Mouse (Mus musculus): ENCODE results near the gene Mical2.

Mical2 gene

GRCm38 (mm10) chr7:112416058-112416526 is 190.4 kb downstream of the Mical2 start:
- DNase-seq = no peak

- no peak for DNase-seq
These were observed 191.3 kb downstream of the Mical2 start for GRCm38 (mm10) chr7:112416730-112417513.

- DNase-seq = no peak
These were observed 191.9 kb downstream of the Mical2 start for GRCm38 (mm10) chr7:112417598-112417997.

GRCm38 (mm10) chr7:112423438-112423837 is 197.8 kb downstream of the Mical2 start:
- no peak for DNase-seq

GRCm38 (mm10) chr7:112426811-112427210 is 201.2 kb downstream of the Mical2 start:
- DNase-seq = no peak

GRCm38 (mm10) chr7:112427357-112428157 is 201.9 kb downstream of the Mical2 start, which contains the start of gene Parva:
Gene Parva, plus strand, starts transcription at chr7:112427505.
- DNase-seq = peak; percentile 79

- peak; percentile 92 for DNase-seq
These were observed 202.5 kb downstream of the Mical2 start for GRCm38 (mm10) chr7:112428158-112428535.

- DNase-seq = no peak
These were observed 214.2 kb downstream of the Mical2 start for GRCm38 (mm10) chr7:112439846-112440245.

- peak; percentile 32 for DNase-seq
These were observed 218.7 kb downstream of the Mical2 start for GRCm38 (mm10) chr7:112444152-112444984.

GRCm38 (mm10) chr7:112444985-112445367 is 219.3 kb downstream of the Mical2 start:
- DNase-seq = no peak

GRCm38 (mm10) chr7:112446498-112446897 is 220.8 kb downstream of the Mical2 start:
- DNase-seq = no peak

GRCm38 (mm10) chr7:112449954-112450700 is 224.5 kb downstream of the Mical2 start:
- peak; percentile 84 for DNase-seq

GRCm38 (mm10) chr7:112452471-112452870 is 226.8 kb downstream of the Mical2 start:
- no peak for DNase-seq

GRCm38 (mm10) chr7:112453805-112454214 is 228.2 kb downstream of the Mical2 start:
- DNase-seq = no peak

- no peak for DNase-seq
These were observed 228.7 kb downstream of the Mical2 start for GRCm38 (mm10) chr7:112454380-112454779.

GRCm38 (mm10) chr7:112454951-112455350 is 229.3 kb downstream of the Mical2 start:
- DNase-seq = no peak

- DNase-seq = no peak
These were observed 230.0 kb downstream of the Mical2 start for GRCm38 (mm10) chr7:112455566-112456110.

GRCm38 (mm10) chr7:112457373-112457772 is 231.7 kb downstream of the Mical2 start:
- no peak for DNase-seq

- no peak for DNase-seq
These were observed 232.3 kb downstream of the Mical2 start for GRCm38 (mm10) chr7:112457920-112458319.

- DNase-seq = peak; percentile 24
These were observed 232.8 kb downstream of the Mical2 start for GRCm38 (mm10) chr7:112458440-112458839.
